Mouse (Mus musculus) cerebellum, adult 2 months (tissue): Measurements from ENCODE around the gene Sorbs2. TPM values are rescaled to one million over a fixed set of nuclear protein-coding genes. Genes with fewer than 3 reads are reported as not detected.

ENCODE experiments used
- DNase-seq, 2 experiments: peaks; one replicate each; pipeline ENCODE4 v3.0.0; 2021
- H3K27ac ChIP-seq: fragments of 200-500 bp; 2 replicates; pipeline ENCODE4 v1.5.1; 2012; ENCODE audit warnings: low read length, control low read depth, inconsistent platforms; ENCODE audit not compliant: insufficient read depth
- H3K27me3 ChIP-seq: fragments of 200-500 bp; 2 replicates; pipeline ENCODE4 v1.6.1; 2012; ENCODE audit warnings: inconsistent platforms, mild to moderate bottlenecking, low read length, moderate library complexity; ENCODE audit not compliant: control insufficient read depth, insufficient read depth
- H3K4me1 ChIP-seq: fragments of 200-500 bp; 2 replicates; pipeline ENCODE4 v1.6.1; 2011; ENCODE audit warnings: low read length; ENCODE audit not compliant: control insufficient read depth, insufficient read depth
- H3K4me3 ChIP-seq: fragments of 200-500 bp; replicated peaks from 2 replicates; pipeline ENCODE3; 2011; ENCODE audit warnings: mild to moderate bottlenecking, low read depth, low read length, control low read depth; ENCODE audit not compliant: insufficient read depth
- CTCF ChIP-seq: fragments of 200-500 bp; IDR thresholded peaks from 2 replicates; pipeline ENCODE4 v1.5.1; 2011; ENCODE audit warnings: low read depth, mild to moderate bottlenecking, control low read depth, low read length, moderate library complexity, borderline replicate concordance; ENCODE audit not compliant: insufficient read depth
- POLR2A ChIP-seq: fragments of 200-500 bp; IDR thresholded peaks from 2 replicates; pipeline ENCODE4 v1.6.1; 2011; ENCODE audit warnings: low read length, control low read depth, borderline replicate concordance; ENCODE audit not compliant: insufficient read depth
- WGBS: fragments of 180-500 bp; shearing (Covaris S2); methylation state at CpG from one replicate; pipeline ENCODE4 v1.1.7; 2018; 5-methylcytosine and 5-hydroxymethylcytosine counted together
- polyA plus RNA-seq: library from polyadenylated mRNA; depleted of rRNA; stranded (reverse); fragments of >200 nt; gene quantifications from 2 replicates; pipeline ENCODE4 v1.2.3, GENCODE M21; 2012

Sorbs2 gene
- polyA plus RNA-seq, 1 experiment: 33.0 TPM

DNA sequence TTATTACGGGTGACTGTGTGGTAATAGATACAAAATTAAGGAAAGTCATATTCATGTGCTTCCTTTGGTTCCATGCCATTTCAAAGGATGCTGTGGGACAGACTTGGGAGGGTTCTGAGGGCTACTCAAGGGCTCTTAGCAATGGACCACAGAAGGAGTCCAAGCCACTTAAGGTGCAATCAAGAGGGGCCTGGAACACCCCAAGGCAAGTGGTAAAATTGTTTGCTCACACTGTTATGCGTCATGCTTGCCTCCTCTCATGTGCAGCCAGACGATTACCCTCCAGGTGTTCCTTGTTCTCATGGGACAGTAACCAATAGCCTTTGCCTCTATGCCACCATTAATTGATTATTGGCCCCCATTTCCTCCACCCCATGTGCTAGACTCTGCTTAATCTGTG lies 216.6 kb downstream of the Sorbs2 start:
- Histone ChIP-seq H3K4me1 (no peaks in the 10 kb centered on the region; the same call in 1 of the 2 replicates), H3K27ac (no peak overlapping the region), H3K4me3 (no peak overlapping the region), H3K27me3 (no peaks in the 10 kb centered on the region)
- DNase-seq: no peak
- no peak for TF ChIP-seq CTCF
- no peak for TF ChIP-seq POLR2A
- 90% methylated on average over 3 of the region's 3 CpGs for WGBS

DNA sequence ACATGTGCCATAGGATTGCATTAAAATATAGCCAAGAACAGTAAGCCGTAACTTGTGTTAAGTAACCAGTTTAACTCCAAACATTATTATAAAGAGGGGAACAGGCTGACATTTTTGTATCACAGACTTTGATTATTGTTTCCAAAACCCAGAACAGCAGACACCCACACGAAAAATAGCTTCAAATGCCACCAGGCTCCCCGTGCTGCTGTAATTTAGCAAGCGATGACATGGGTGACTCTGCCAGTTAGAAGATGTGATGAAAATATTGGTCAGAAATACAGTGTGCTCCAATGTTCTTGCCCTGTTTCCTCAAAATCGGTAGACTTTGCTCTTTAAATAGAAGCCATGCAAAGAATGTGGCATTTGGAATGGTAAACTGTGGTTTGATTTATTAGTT lies 217.7 kb downstream of the Sorbs2 start:
- Histone ChIP-seq H3K27ac (no peak overlapping the region), H3K27me3 (no peaks in the 10 kb centered on the region), H3K4me1 (no peaks in the 10 kb centered on the region), H3K4me3 (no peak overlapping the region)
- no peak for DNase-seq
- TF ChIP-seq POLR2A (no peak), CTCF (no peak)
- 88% methylated on average over 5 of the region's 5 CpGs for WGBS

DNA sequence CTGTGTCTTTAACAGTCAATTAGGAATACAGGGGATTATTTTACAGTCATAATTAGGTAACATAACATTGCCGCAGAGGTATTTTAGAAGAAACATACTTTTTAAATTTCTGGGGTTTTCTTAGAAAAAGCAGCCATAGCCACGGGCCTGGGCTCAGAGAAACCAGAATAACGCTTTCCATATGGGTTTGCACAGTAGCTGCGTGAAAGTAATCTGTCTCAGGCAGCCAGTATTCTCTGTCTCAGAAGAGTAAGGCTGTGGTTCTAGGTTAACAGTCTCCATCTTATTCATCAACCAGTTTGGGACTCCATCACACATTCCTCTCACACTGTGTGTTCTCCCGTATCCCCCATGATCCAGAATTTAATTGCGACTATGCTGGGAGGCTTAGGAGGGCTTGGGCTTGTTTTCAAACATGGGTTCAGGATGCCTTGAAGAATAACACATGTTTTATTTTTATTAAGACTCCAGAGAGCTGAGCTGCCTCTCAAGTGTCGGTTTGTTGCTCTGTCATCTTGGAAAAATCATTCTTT lies 222.3 kb downstream of the Sorbs2 start:
- Histone ChIP-seq H3K4me1 (no peaks in the 10 kb centered on the region), H3K27me3 (no peaks in the 10 kb centered on the region), H3K27ac (no peak overlapping the region), H3K4me3 (no peak overlapping the region)
- no peak for DNase-seq
- TF ChIP-seq CTCF: no peak
- TF ChIP-seq POLR2A: no peak
- 87% methylated on average over 7 of the region's 7 CpGs for WGBS

DNA sequence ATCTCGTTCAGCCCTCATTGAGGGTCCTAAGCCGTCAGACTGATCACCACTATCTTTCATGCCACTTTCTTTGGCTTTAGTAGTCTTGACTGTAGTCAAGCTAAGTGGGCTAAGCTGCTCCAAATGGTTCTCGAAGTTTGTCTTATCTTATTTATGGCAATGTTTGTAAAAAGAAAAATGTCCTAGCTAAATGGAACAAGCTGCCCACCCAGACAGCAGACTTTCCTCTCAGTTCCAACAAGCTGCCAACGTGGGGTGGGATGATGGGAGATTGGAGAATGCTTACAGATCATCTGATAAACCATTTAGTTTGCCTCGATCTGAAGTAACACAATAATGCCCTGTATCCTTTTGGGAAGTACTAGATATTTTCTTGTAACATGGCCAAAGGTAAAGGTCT lies 223.2 kb downstream of the Sorbs2 start:
- WGBS: 79% methylated on average over 5 of the region's 5 CpGs
- no peak overlapping the region for H3K27ac ChIP-seq

DNA sequence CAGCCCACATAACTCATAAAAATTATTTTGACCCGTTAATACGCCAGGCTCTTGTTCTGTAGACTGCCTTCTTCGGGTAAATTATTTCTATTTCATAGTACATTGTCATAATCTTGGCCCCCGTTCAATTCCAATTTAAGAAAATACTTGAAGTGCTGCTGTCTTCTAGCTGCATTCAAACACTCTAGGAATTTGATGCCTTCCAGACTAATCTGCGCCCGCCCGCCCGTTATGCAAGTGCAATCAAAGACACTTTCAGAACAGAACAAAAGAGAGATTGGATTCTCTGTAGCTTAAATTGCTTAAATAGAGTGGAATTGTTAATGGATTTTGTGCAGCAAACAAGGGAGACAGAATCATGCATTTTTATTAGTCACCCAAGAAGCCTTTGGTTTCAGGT lies 226.5 kb downstream of the Sorbs2 start:
- Histone ChIP-seq H3K4me1 (no peaks in the 10 kb centered on the region), H3K27ac (no peak overlapping the region), H3K4me3 (no peak overlapping the region), H3K27me3 (no peaks in the 10 kb centered on the region)
- no peak for TF ChIP-seq CTCF
- TF ChIP-seq POLR2A: no peak
- no peak for DNase-seq
- WGBS: 79% methylated on average over 8 of the region's 8 CpGs

More for the DNA sequence above, 223.2 kb downstream of the Sorbs2 start:
- TF ChIP-seq CTCF: no peak
- TF ChIP-seq POLR2A: no peak
- no peak for DNase-seq
- H3K4me1 ChIP-seq: no peaks in the 10 kb centered on the region
- H3K27me3 ChIP-seq: no peaks in the 10 kb centered on the region
- no peak overlapping the region for H3K4me3 ChIP-seq

DNA sequence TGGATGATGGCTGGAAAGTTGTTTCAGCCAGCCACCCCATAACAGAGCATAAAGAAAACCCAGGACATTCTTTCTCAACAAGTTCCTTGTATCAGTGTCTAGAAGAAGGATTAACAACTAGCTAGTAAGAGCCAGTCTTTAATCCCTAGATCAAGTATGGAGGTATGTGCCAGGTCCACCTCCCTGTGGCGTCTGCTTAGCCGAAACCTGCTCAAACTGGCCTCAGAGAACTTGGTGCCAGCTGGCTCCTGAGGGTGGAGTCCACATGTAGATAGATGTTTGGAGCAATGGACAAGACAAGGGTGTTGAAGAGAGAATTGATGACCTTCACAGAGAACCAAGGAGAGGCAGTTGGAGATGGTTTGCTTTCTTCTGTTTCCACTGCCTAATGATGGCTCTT lies 229.7 kb downstream of the Sorbs2 start:
- H3K27me3 ChIP-seq: no peaks in the 10 kb centered on the region
- no peak for TF ChIP-seq CTCF
- no peak for TF ChIP-seq POLR2A
- DNase-seq: peak in 1 of 2 experiments; percentile 9
- 40% methylated on average over 2 of the region's 2 CpGs for WGBS
- no peaks in the 10 kb centered on the region for H3K4me1 ChIP-seq
- no peak overlapping the region for H3K4me3 ChIP-seq
- H3K27ac ChIP-seq: no peak overlapping the region

DNA sequence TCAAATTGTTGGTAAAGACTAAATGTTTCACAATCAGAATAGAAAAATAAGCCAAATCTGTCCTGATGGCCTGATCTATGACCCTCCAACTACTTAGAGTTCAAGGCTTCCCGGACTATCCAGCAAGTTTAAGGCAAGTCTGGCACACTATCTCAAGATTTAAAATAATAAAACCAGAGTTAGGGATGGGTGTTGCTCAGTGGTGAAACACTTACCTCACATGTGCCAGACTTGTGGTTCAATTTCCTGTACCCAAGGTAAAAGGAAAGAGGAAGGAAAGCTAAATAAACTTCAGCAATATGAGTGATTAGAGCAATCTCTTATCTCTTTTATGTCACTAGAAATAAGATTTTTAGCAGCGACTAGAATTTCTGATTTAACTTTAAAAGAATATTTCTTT lies 235.7 kb downstream of the Sorbs2 start:
- DNase-seq: no peak
- no peak overlapping the region for H3K4me3 ChIP-seq

DNA sequence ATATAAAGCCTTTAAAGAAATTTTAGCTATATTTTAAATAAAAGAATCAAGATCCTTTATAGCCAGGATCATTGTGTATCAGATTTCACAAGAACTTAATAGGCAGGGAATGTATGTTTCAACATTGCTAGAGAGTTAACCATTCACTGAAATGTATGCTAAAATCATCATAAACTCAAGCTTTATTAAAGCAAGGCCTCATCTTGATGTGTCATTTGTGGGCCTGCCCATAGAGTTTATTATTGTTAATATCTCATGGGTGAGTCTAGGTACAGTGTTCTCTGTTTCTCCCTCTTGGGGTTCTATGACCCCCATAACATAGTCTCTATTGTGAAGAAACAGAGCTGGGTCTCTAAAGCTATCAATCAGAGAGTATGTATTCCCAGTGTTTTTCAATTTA lies 236.2 kb downstream of the Sorbs2 start:
- no peak for DNase-seq
- Histone ChIP-seq H3K4me1 (no peaks in the 10 kb centered on the region), H3K27ac (no peak overlapping the region), H3K4me3 (no peak overlapping the region), H3K27me3 (no peaks in the 10 kb centered on the region)
- no peak for TF ChIP-seq POLR2A
- TF ChIP-seq CTCF: no peak

More for the DNA sequence above, 235.7 kb downstream of the Sorbs2 start:
- 92% methylated on average over 2 of the region's 2 CpGs for WGBS
- TF ChIP-seq CTCF (no peak), POLR2A (no peak)
- no peak overlapping the region for H3K27ac ChIP-seq
- no peaks in the 10 kb centered on the region for H3K4me1 ChIP-seq
- no peaks in the 10 kb centered on the region for H3K27me3 ChIP-seq
